Mouse (Mus musculus) embryonic facial prominence, embryonic 15.5 days (tissue): ENCODE data around the gene H6pd. TPM values are rescaled to one million over a fixed set of nuclear protein-coding genes. Genes with fewer than 3 reads are reported as not detected.

Experiments used
- ATAC-seq: fragments of 200-750 bp; cut with Nextera tagmentation; 2 replicates; pipeline ENCODE4 v1.8.0; 2017; ENCODE audit warnings: low read depth, moderate TSS enrichment; ENCODE audit not compliant: insufficient number of reproducible peaks, low FRiP score, low TSS enrichment
- H3K27ac ChIP-seq: fragments of 300-500 bp; sonication (generic); replicated peaks from 2 replicates; pipeline ENCODE4 v1.5.1; 2015; ENCODE audit warnings: mild to moderate bottlenecking, inconsistent platforms
- H3K27me3 ChIP-seq: fragments of 300-500 bp; sonication (generic); 2 replicates; pipeline ENCODE4 v1.6.1; 2015; ENCODE audit warnings: inconsistent platforms
- H3K36me3 ChIP-seq: fragments of 300-500 bp; sonication (generic); 2 replicates; pipeline ENCODE4 v1.6.1; 2015; ENCODE audit warnings: mild to moderate bottlenecking, inconsistent platforms
- H3K4me1 ChIP-seq: fragments of 300-500 bp; sonication (generic); 2 replicates; pipeline ENCODE4 v1.6.1; 2015; ENCODE audit warnings: inconsistent platforms
- H3K4me2 ChIP-seq: fragments of 300-500 bp; sonication (generic); replicated peaks from 2 replicates; pipeline ENCODE4 v1.6.1; 2015; ENCODE audit warnings: mild to moderate bottlenecking, inconsistent platforms
- H3K4me3 ChIP-seq: fragments of 300-500 bp; sonication (generic); replicated peaks from 2 replicates; pipeline ENCODE4 v1.5.1; 2015; ENCODE audit warnings: mild to moderate bottlenecking, inconsistent platforms
- H3K9ac ChIP-seq: fragments of 300-500 bp; sonication (generic); 2 replicates; pipeline ENCODE4 v1.6.1; 2015; ENCODE audit warnings: inconsistent platforms
- H3K9me3 ChIP-seq: fragments of 300-500 bp; sonication (generic); replicated peaks from 2 replicates; pipeline ENCODE4 v1.6.1; 2016; ENCODE audit warnings: inconsistent platforms
- WGBS: fragments of 180-500 bp; shearing (Covaris S2); methylation state at CpG from one replicate; pipeline ENCODE4 v1.1.7; 2015; 5-methylcytosine and 5-hydroxymethylcytosine counted together
- polyA plus RNA-seq: library from polyadenylated mRNA; unstranded; fragments of >200 nt; fragmentation: Nextera tagmentation; extraction: Ambion mirVana; gene quantifications from 2 replicates; pipeline ENCODE4 v1.2.1, GENCODE M21; 2015

The H6pd gene
- polyA plus RNA-seq, 1 experiment from 2014 or later: 12.1 TPM

- H3K4me1 ChIP-seq: peaks cover 26% of the 10 kb centered on the region
- 82% methylated on average over 21 of the region's 21 CpGs for WGBS
- no peak overlapping the region for H3K4me3 ChIP-seq
- no peak for ATAC-seq
- H3K27ac ChIP-seq: no peak overlapping the region
- H3K9me3 ChIP-seq: no peaks in the 10 kb centered on the region
- H3K9ac ChIP-seq: no peak overlapping the region
- no peaks in the 10 kb centered on the region for H3K36me3 ChIP-seq
- no peak overlapping the region for H3K4me2 ChIP-seq
- H3K27me3 ChIP-seq: no peaks in the 10 kb centered on the region
Measured at GRCm38 (mm10) chr4:150006122-150006854, 2.5 kb downstream of the H6pd start.

GRCm38 (mm10) chr4:150005231-150005630 is 3.6 kb downstream of the H6pd start:
- Histone ChIP-seq H3K4me2 (no peak overlapping the region), H3K4me3 (no peak overlapping the region), H3K9me3 (no peaks in the 10 kb centered on the region), H3K27me3 (no peaks in the 10 kb centered on the region), H3K36me3 (no peaks in the 10 kb centered on the region), H3K27ac (no peak overlapping the region), H3K4me1 (peaks cover 35% of the 10 kb centered on the region), H3K9ac (no peak overlapping the region)
- ATAC-seq: no peak
- 91% methylated on average over 10 of the region's 10 CpGs for WGBS

GRCm38 (mm10) chr4:150003641-150004040 is 5.2 kb downstream of the H6pd start:
- no peak overlapping the region for H3K27ac ChIP-seq
- H3K9ac ChIP-seq: no peak overlapping the region
- no peaks in the 10 kb centered on the region for H3K27me3 ChIP-seq
- 86% methylated on average over 4 of the region's 4 CpGs for WGBS
- no peak for ATAC-seq
- no peak overlapping the region for H3K4me3 ChIP-seq
- no peaks in the 10 kb centered on the region for H3K9me3 ChIP-seq
- peaks cover 41% of the 10 kb centered on the region for H3K4me1 ChIP-seq
- no peaks in the 10 kb centered on the region for H3K36me3 ChIP-seq
- H3K4me2 ChIP-seq: no peak overlapping the region

GRCm38 (mm10) chr4:150003021-150003580 is 5.7 kb downstream of the H6pd start:
- peaks cover 39% of the 10 kb centered on the region for H3K4me1 ChIP-seq
- no peak overlapping the region for H3K4me3 ChIP-seq
- H3K27ac ChIP-seq: no peak overlapping the region
- H3K9me3 ChIP-seq: no peaks in the 10 kb centered on the region
- ATAC-seq: no peak
- no peak overlapping the region for H3K9ac ChIP-seq
- no peak overlapping the region for H3K4me2 ChIP-seq
- no peaks in the 10 kb centered on the region for H3K27me3 ChIP-seq
- no peaks in the 10 kb centered on the region for H3K36me3 ChIP-seq
- WGBS: 60% methylated on average over 7 of the region's 7 CpGs

GRCm38 (mm10) chr4:150002021-150002528 is 6.7 kb downstream of the H6pd start:
- Histone ChIP-seq H3K9me3 (no peaks in the 10 kb centered on the region), H3K4me2 (no peak overlapping the region), H3K27ac (no peak overlapping the region), H3K27me3 (no peaks in the 10 kb centered on the region), H3K4me3 (no peak overlapping the region), H3K9ac (no peak overlapping the region), H3K36me3 (no peaks in the 10 kb centered on the region), H3K4me1 (peaks cover 31% of the 10 kb centered on the region)
- WGBS: 58% methylated on average over 12 of the region's 12 CpGs
- ATAC-seq: no peak

- no peaks in the 10 kb centered on the region for H3K36me3 ChIP-seq
- 54% methylated on average over 10 of the region's 10 CpGs for WGBS
- no peaks in the 10 kb centered on the region for H3K27me3 ChIP-seq
- H3K9me3 ChIP-seq: no peaks in the 10 kb centered on the region
- peaks cover 31% of the 10 kb centered on the region for H3K4me1 ChIP-seq
- no peak overlapping the region for H3K4me3 ChIP-seq
- no peak overlapping the region for H3K27ac ChIP-seq
- H3K4me2 ChIP-seq: no peak overlapping the region
- H3K9ac ChIP-seq: no peak overlapping the region
- no peak for ATAC-seq
Measured at GRCm38 (mm10) chr4:150001221-150001860, 7.5 kb downstream of the H6pd start.

GRCm38 (mm10) chr4:149999931-150000555 is 8.8 kb downstream of the H6pd start:
- 87% methylated on average over 15 of the region's 15 CpGs for WGBS
- no peak for ATAC-seq
- no peaks in the 10 kb centered on the region for H3K9me3 ChIP-seq
- no peaks in the 10 kb centered on the region for H3K36me3 ChIP-seq
- no peaks in the 10 kb centered on the region for H3K27me3 ChIP-seq
- no peak overlapping the region for H3K4me3 ChIP-seq
- no peak overlapping the region for H3K27ac ChIP-seq
- H3K9ac ChIP-seq: no peak overlapping the region
- no peak overlapping the region for H3K4me2 ChIP-seq
- H3K4me1 ChIP-seq: peaks cover 31% of the 10 kb centered on the region

- no peak overlapping the region for H3K4me3 ChIP-seq
- no peak for ATAC-seq
- H3K36me3 ChIP-seq: no peaks in the 10 kb centered on the region
- H3K27ac ChIP-seq: no peak overlapping the region
- H3K4me1 ChIP-seq: peaks cover 31% of the 10 kb centered on the region
- WGBS: 77% methylated on average over 9 of the region's 9 CpGs
- H3K9me3 ChIP-seq: no peaks in the 10 kb centered on the region
- H3K4me2 ChIP-seq: no peak overlapping the region
- no peak overlapping the region for H3K9ac ChIP-seq
- H3K27me3 ChIP-seq: no peaks in the 10 kb centered on the region
Measured at GRCm38 (mm10) chr4:149999510-149999900, 9.3 kb downstream of the H6pd start.

GRCm38 (mm10) chr4:149998786-149999509 is 9.9 kb downstream of the H6pd start:
- ATAC-seq: no peak
- 78% methylated on average over 14 of the region's 14 CpGs for WGBS

GRCm38 (mm10) chr4:149997999-149998398 is 10.8 kb downstream of the H6pd start:
- no peak overlapping the region for H3K4me3 ChIP-seq
- no peaks in the 10 kb centered on the region for H3K9me3 ChIP-seq
- H3K27me3 ChIP-seq: no peaks in the 10 kb centered on the region
- H3K4me1 ChIP-seq: peaks cover 31% of the 10 kb centered on the region
- H3K9ac ChIP-seq: no peak overlapping the region
- H3K36me3 ChIP-seq: no peaks in the 10 kb centered on the region
- ATAC-seq: no peak
- 61% methylated on average over 10 of the region's 10 CpGs for WGBS
- H3K4me2 ChIP-seq: no peak overlapping the region
- H3K27ac ChIP-seq: no peak overlapping the region

More at GRCm38 (mm10) chr4:149998786-149999509, 9.9 kb downstream of the H6pd start:
- no peak overlapping the region for H3K4me3 ChIP-seq
- H3K9me3 ChIP-seq: no peaks in the 10 kb centered on the region
- H3K36me3 ChIP-seq: no peaks in the 10 kb centered on the region
- H3K27me3 ChIP-seq: no peaks in the 10 kb centered on the region
- peaks cover 31% of the 10 kb centered on the region for H3K4me1 ChIP-seq
- H3K4me2 ChIP-seq: no peak overlapping the region
- no peak overlapping the region for H3K27ac ChIP-seq
- no peak overlapping the region for H3K9ac ChIP-seq

GRCm38 (mm10) chr4:149996440-149996839 is 12.4 kb downstream of the H6pd start:
- H3K4me2 ChIP-seq: no peak overlapping the region
- no peak for ATAC-seq
- WGBS: 69% methylated on average over 7 of the region's 7 CpGs

More at GRCm38 (mm10) chr4:149996440-149996839, 12.4 kb downstream of the H6pd start:
- Histone ChIP-seq H3K9me3 (no peaks in the 10 kb centered on the region), H3K9ac (no peak overlapping the region), H3K4me1 (peaks cover 23% of the 10 kb centered on the region), H3K27ac (no peak overlapping the region), H3K36me3 (no peaks in the 10 kb centered on the region), H3K4me3 (no peak overlapping the region), H3K27me3 (no peaks in the 10 kb centered on the region)
